Mouse (Mus musculus) G1E (cell line): ENCODE data around the gene Rsbn1l.

Source experiments
- CTCF ChIP-seq: IDR thresholded peaks from 2 replicates; pipeline ENCODE4 v1.5.1; 2012; ENCODE audit warnings: low read depth, low read length, inconsistent platforms, mixed read lengths
- GATA1 ChIP-seq: IDR thresholded peaks from 2 replicates; pipeline ENCODE4 v1.6.1; 2012; ENCODE audit warnings: borderline replicate concordance, low read length, inconsistent platforms, mixed read lengths
- POLR2AphosphoS5 ChIP-seq: IDR thresholded peaks from 2 replicates; pipeline ENCODE4 v1.6.1; 2012; ENCODE audit warnings: low read depth, low read length, inconsistent platforms; ENCODE audit not compliant: insufficient replicate concordance
- TAL1 ChIP-seq: conservative IDR thresholded peaks from 2 replicates; pipeline ENCODE4 v1.6.1; 2012; ENCODE audit warnings: low read depth, low read length, inconsistent platforms, mixed read lengths

- TF ChIP-seq CTCF, result no peak
- no peak for TF ChIP-seq GATA1
- TF ChIP-seq TAL1, result no peak
- no peak for TF ChIP-seq POLR2AphosphoS5
These were observed 91.8 kb downstream of the Rsbn1l start for GRCm38 (mm10) chr5:20864216-20864969.
